Mouse (Mus musculus) forebrain, embryonic 16.5 days (tissue): Measurements from ENCODE around the gene Sel1l3. TPM values are rescaled to one million over a fixed set of nuclear protein-coding genes. Genes with fewer than 3 reads are reported as not detected.
A peak's percentile ranks its signal among the peaks of the same experiment; 100 is the strongest.

Experiments
- ATAC-seq: fragments of 200-750 bp; cut with Nextera tagmentation; 2 replicates; pipeline ENCODE4 v1.8.0; 2017; ENCODE audit warnings: mild to moderate bottlenecking, moderate library complexity
- H3K27ac ChIP-seq: fragments of 300-500 bp; sonication (generic); 2 replicates; pipeline ENCODE4 v1.5.1; 2014; ENCODE audit warnings: low read length, control low read depth
- H3K27me3 ChIP-seq: fragments of 300-500 bp; sonication (generic); replicated peaks from 2 replicates; pipeline ENCODE4 v1.6.1; 2014; ENCODE audit warnings: low read length; ENCODE audit not compliant: control insufficient read depth, insufficient read depth
- H3K36me3 ChIP-seq: fragments of 300-500 bp; sonication (generic); 2 replicates; pipeline ENCODE4 v1.6.1; 2014; ENCODE audit not compliant: control insufficient read depth, insufficient read depth
- H3K4me1 ChIP-seq: fragments of 300-500 bp; sonication (generic); replicated peaks from 2 replicates; pipeline ENCODE4 v1.6.1; 2014; ENCODE audit warnings: low read length; ENCODE audit not compliant: control insufficient read depth, insufficient read depth
- H3K4me2 ChIP-seq: fragments of 300-500 bp; sonication (generic); 2 replicates; pipeline ENCODE4 v1.6.1; 2014; ENCODE audit warnings: mild to moderate bottlenecking, low read length, control low read depth
- H3K4me3 ChIP-seq: fragments of 300-500 bp; sonication (generic); replicated peaks from 2 replicates; pipeline ENCODE4 v1.5.1; 2014; ENCODE audit warnings: mild to moderate bottlenecking, low read length, control low read depth
- H3K9ac ChIP-seq: fragments of 300-500 bp; sonication (generic); replicated peaks from 2 replicates; pipeline ENCODE4 v1.6.1; 2014; ENCODE audit warnings: low read depth, low read length, control low read depth
- H3K9me3 ChIP-seq: fragments of 300-500 bp; sonication (generic); 2 replicates; pipeline ENCODE4 v1.6.1; 2016; ENCODE audit warnings: low read length; ENCODE audit not compliant: control insufficient read depth
- WGBS: fragments of 180-500 bp; shearing (Covaris S2); extraction: QIAGEN DNeasy Blood & Tissue Kit; methylation state at CpG from one replicate; pipeline ENCODE4 v1.1.7; 2014; 5-methylcytosine and 5-hydroxymethylcytosine counted together
- polyA plus RNA-seq: library from polyadenylated mRNA; unstranded; fragments of >200 nt; fragmentation: Nextera tagmentation; extraction: Ambion mirVana; gene quantifications from 2 replicates; pipeline ENCODE4 v1.2.1, GENCODE M21; 2015

The Sel1l3 gene
- polyA plus RNA-seq, 1 experiment from 2014 or later = 9.9 TPM

GRCm38 (mm10) chr5:53154501-53154900 is 59.2 kb downstream of the Sel1l3 start:
- WGBS = 67% methylated on average over 2 of the region's 2 CpGs
- no peak overlapping the region for H3K9ac ChIP-seq
- peak overlapping the region; percentile 65 for H3K27ac ChIP-seq
- no peaks in the 10 kb centered on the region for H3K27me3 ChIP-seq
- H3K4me1 ChIP-seq = peaks cover 44% of the 10 kb centered on the region
- H3K4me3 ChIP-seq = no peak overlapping the region
- peak; percentile 27 for ATAC-seq
- no peaks in the 10 kb centered on the region for H3K9me3 ChIP-seq
- H3K4me2 ChIP-seq = no peak overlapping the region
- H3K36me3 ChIP-seq = no peaks in the 10 kb centered on the region

- no peak for ATAC-seq
- 83% methylated on average over 2 of the region's 2 CpGs for WGBS
Observed at GRCm38 (mm10) chr5:53154078-53154477, 59.6 kb downstream of the Sel1l3 start.

GRCm38 (mm10) chr5:53153144-53153543 is 60.6 kb downstream of the Sel1l3 start:
- H3K36me3 ChIP-seq = no peaks in the 10 kb centered on the region
- no peak overlapping the region for H3K4me2 ChIP-seq
- no peak for ATAC-seq
- H3K27ac ChIP-seq = peak overlapping the region; percentile 34; the same call in 1 of the 2 replicates
- no peak overlapping the region for H3K4me3 ChIP-seq
- H3K9ac ChIP-seq = no peak overlapping the region
- H3K27me3 ChIP-seq = no peaks in the 10 kb centered on the region
- WGBS = 41% methylated on average over 5 of the region's 5 CpGs
- no peaks in the 10 kb centered on the region for H3K9me3 ChIP-seq
- H3K4me1 ChIP-seq = peaks cover 54% of the 10 kb centered on the region

More at GRCm38 (mm10) chr5:53154078-53154477, 59.6 kb downstream of the Sel1l3 start:
- no peaks in the 10 kb centered on the region for H3K9me3 ChIP-seq
- H3K27me3 ChIP-seq = no peaks in the 10 kb centered on the region
- H3K36me3 ChIP-seq = no peaks in the 10 kb centered on the region
- H3K4me2 ChIP-seq = no peak overlapping the region
- no peak overlapping the region for H3K4me3 ChIP-seq
- H3K9ac ChIP-seq = no peak overlapping the region
- H3K27ac ChIP-seq = peak overlapping the region; percentile 42; the same call in 1 of the 2 replicates
- H3K4me1 ChIP-seq = peaks cover 48% of the 10 kb centered on the region

- 9% methylated on average over 18 of the region's 18 CpGs for WGBS
- H3K27ac ChIP-seq = peak overlapping the region; percentile 59
- peak; percentile 75 for ATAC-seq
- no peaks in the 10 kb centered on the region for H3K9me3 ChIP-seq
- no peak overlapping the region for H3K9ac ChIP-seq
- H3K4me2 ChIP-seq = peak overlapping the region; percentile 40
- no peaks in the 10 kb centered on the region for H3K27me3 ChIP-seq
- no peaks in the 10 kb centered on the region for H3K36me3 ChIP-seq
- no peak overlapping the region for H3K4me3 ChIP-seq
- H3K4me1 ChIP-seq = peaks cover 56% of the 10 kb centered on the region
Observed at GRCm38 (mm10) chr5:53151379-53151960, 62.3 kb downstream of the Sel1l3 start.

DNA sequence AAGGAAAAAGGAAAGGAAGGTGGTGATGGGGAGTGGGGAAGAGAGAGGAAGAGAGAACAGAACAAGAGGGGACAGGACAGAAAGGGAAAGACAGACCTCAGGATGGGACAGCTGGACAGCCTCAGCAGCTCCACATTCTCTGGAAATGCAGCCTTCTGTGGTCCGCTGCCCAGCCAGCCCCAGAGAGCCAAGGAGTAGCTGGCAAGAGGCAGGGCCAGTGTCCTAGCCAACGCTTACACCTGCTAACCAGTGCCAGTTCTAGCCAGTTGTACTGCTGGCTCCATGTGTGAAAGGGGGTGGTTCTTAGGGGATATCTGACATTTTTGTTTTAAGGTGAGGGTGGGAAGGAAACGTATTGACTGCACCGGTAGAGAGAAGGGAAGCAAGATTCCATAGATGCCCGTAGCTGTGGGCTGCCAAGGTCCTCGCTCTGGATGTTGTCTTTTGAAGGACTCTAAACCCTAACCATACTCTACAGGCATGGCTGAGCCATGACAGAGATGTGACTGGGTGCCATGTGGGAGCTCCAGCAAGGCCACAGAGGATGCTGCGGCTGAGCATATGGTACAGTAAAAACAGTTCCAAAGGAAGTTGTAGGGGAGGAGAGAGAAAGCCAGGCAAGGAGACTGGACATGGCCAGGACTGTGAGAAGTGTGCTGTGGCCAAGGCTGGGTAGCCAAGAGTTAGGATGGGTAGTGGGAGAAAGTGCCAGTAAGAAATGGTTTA is 64.6 kb downstream of the Sel1l3 start:
- Histone ChIP-seq H3K27ac (no peak overlapping the region), H3K36me3 (peaks cover 4% of the 10 kb centered on the region; the same call in 1 of the 2 replicates), H3K9ac (no peak overlapping the region), H3K27me3 (no peaks in the 10 kb centered on the region), H3K9me3 (peaks cover 2% of the 10 kb centered on the region; the same call in 1 of the 2 replicates), H3K4me3 (no peak overlapping the region), H3K4me2 (no peak overlapping the region), H3K4me1 (peaks cover 40% of the 10 kb centered on the region)
- no peak for ATAC-seq
- WGBS = 77% methylated on average over 7 of the region's 7 CpGs

- Histone ChIP-seq H3K9ac (no peak overlapping the region), H3K4me3 (no peak overlapping the region), H3K4me2 (no peak overlapping the region), H3K9me3 (peaks cover 2% of the 10 kb centered on the region; the same call in 1 of the 2 replicates), H3K27me3 (no peaks in the 10 kb centered on the region), H3K36me3 (peaks cover 4% of the 10 kb centered on the region; the same call in 1 of the 2 replicates), H3K27ac (no peak overlapping the region), H3K4me1 (peaks cover 38% of the 10 kb centered on the region)
- no peak for ATAC-seq
- 60% methylated on average over 8 of the region's 8 CpGs for WGBS
Observed at GRCm38 (mm10) chr5:53148160-53148923, 65.4 kb downstream of the Sel1l3 start.

DNA sequence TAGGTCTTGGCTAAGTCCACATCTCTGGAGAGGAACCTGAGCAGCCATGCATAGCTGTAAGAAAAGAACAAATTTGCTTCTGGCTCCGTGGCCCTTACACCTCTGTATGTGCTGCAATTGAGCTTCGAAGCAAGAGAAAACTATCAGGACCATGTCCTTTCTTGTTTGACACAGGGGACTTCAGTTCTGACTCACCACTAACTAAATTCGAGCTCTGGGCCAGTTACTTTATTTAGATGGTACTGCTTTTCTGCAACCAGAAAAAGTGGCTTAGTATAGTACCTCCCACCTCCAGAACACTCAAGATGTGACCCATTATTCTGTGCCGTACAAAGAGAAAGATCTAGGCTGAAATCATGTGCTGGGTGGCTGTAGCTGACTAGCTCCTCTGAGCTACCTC is 66.3 kb downstream of the Sel1l3 start:
- no peak overlapping the region for H3K27ac ChIP-seq
- H3K9ac ChIP-seq = no peak overlapping the region
- no peaks in the 10 kb centered on the region for H3K27me3 ChIP-seq
- H3K4me3 ChIP-seq = no peak overlapping the region
- ATAC-seq = no peak
- H3K4me1 ChIP-seq = peaks cover 30% of the 10 kb centered on the region
- H3K9me3 ChIP-seq = peaks cover 2% of the 10 kb centered on the region; the same call in 1 of the 2 replicates
- H3K36me3 ChIP-seq = peaks cover 4% of the 10 kb centered on the region; the same call in 1 of the 2 replicates
- WGBS = 93% methylated on average over 4 of the region's 4 CpGs
- H3K4me2 ChIP-seq = no peak overlapping the region

- Histone ChIP-seq H3K36me3 (peaks cover 4% of the 10 kb centered on the region; the same call in 1 of the 2 replicates), H3K4me1 (peaks cover 25% of the 10 kb centered on the region), H3K9ac (no peak overlapping the region), H3K27ac (no peak overlapping the region), H3K4me3 (no peak overlapping the region), H3K27me3 (no peaks in the 10 kb centered on the region), H3K9me3 (peaks cover 2% of the 10 kb centered on the region; the same call in 1 of the 2 replicates), H3K4me2 (no peak overlapping the region)
- no peak for ATAC-seq
- 53% methylated on average over 4 of the region's 4 CpGs for WGBS
Observed at GRCm38 (mm10) chr5:53146684-53147061, 67.1 kb downstream of the Sel1l3 start.
